12 mouse cellular contexts compared by ENCODE assay signal in the genomic region with DNA sequence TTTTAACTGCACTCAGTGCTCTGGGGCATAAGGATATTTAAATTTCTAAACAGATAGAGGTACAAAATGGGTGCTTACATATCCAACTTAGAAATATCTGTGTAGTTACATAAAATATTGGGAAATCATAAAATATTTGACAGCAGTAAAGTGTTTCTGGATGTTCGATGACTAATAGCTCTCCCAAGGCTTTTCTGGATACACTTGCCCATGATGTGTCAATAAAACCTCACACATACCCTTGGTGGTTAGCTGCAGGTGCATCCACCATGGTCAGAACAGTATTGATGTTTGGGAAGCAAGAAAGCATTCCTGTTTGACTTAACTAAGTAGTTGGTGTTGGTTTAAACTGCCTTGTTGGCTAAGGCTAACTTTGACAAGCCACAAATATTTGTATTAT.
"Had no signal": no experiment of that assay in that cellular context is flagged by ENCODE, and none has a peak within 500 bp of the region (broad histone marks: within the 10 kb centered on the region; RNA-seq: fewer than 3 reads in every experiment).

No protein-coding gene starts in this region.

- DNase-seq: left cerebral cortex, postnatal 4 days; liver; liver, embryonic 13.5 days; liver, postnatal 0 days; lung, adult 18-20 months; lung, adult 2 months; lung, embryonic 14.5 days; lung, postnatal 10 days; lung, postnatal 14 days; lung, postnatal 36 days; lung, postnatal 4 days; midbrain, embryonic 14.5 days had no signal
